Mouse (Mus musculus): ENCODE data around the gene Fam241b. TPM values are rescaled to one million over a fixed set of nuclear protein-coding genes. Genes with fewer than 3 reads are reported as not detected.

Fam241b gene
- total and polyA plus RNA-seq, 3 experiments: 11.2 to 19.0 TPM; not detected in 1

- H3K79me2 ChIP-seq (ENCODE audit: control insufficient read depth, insufficient read depth, low read length, poor library complexity): no peaks in the 10 kb centered on the region
- no peak overlapping the region for H3K9ac ChIP-seq (ENCODE audit: control insufficient read depth, low read depth, low read length, poor library complexity, severe bottlenecking)
- H3K4me3 ChIP-seq (ENCODE audit: control insufficient read depth in 1 of 2, insufficient read depth in 1 of 2, low read depth in 2 of 2, low read length in 2 of 2): no peak overlapping the region
- H3K4me1 ChIP-seq (ENCODE audit: control insufficient read depth in 1 of 2, insufficient read depth in 2 of 2, low read length in 2 of 2): no peaks in the 10 kb centered on the region
- no peak overlapping the region for H3K27ac ChIP-seq (ENCODE audit: control insufficient read depth, low read depth, low read length)
- no peak for DNase-seq (ENCODE audit: low read depth, low spot score)
- no peaks in the 10 kb centered on the region for H3K36me3 ChIP-seq (ENCODE audit: control insufficient read depth in 1 of 2, insufficient read depth in 2 of 2, low read length in 2 of 2)
- H3K9me3 ChIP-seq (replicated peaks; ENCODE audit: insufficient read depth, low read length): no peaks in the 10 kb centered on the region
- TF ChIP-seq ZKSCAN1 (IDR thresholded peaks at IDR 0.05; ENCODE audit: low read depth, low read length) (no peak), ZNF384 (IDR thresholded peaks at IDR 0.05; ENCODE audit: low read depth, low read length) (no peak), SIN3A (IDR thresholded peaks at IDR 0.05; ENCODE audit: low read length) (no peak), GATA1 (IDR thresholded peaks at IDR 0.05; ENCODE audit: low read depth, low read length) (no peak), RCOR1 (IDR thresholded peaks at IDR 0.05; ENCODE audit: low read depth, low read length) (no peak), HCFC1 (IDR thresholded peaks at IDR 0.05; ENCODE audit: low read depth, low read length) (no peak), ELF1 (IDR thresholded peaks at IDR 0.05; ENCODE audit: low read depth, low read length) (no peak), ZMIZ1 (IDR thresholded peaks at IDR 0.05; ENCODE audit: low read depth, low read length) (no peak), BHLHE40 (IDR thresholded peaks at IDR 0.05; ENCODE audit: borderline replicate concordance, low read depth, low read length) (no peak)
- no peaks in the 10 kb centered on the region for H3K27me3 ChIP-seq (ENCODE audit: control insufficient read depth in 1 of 2, insufficient read depth in 2 of 2, low read length in 2 of 2)
These were observed 43.8 kb downstream of the Fam241b start for GRCm38 (mm10) chr10:62099749-62100403.

- H3K79me2 ChIP-seq (ENCODE audit: control insufficient read depth, insufficient read depth, low read length, poor library complexity): no peaks in the 10 kb centered on the region
- no peak overlapping the region for H3K4me3 ChIP-seq (ENCODE audit: control insufficient read depth in 1 of 2, insufficient read depth in 1 of 2, low read depth in 2 of 2, low read length in 2 of 2)
- H3K27me3 ChIP-seq (ENCODE audit: control insufficient read depth in 1 of 2, insufficient read depth in 2 of 2, low read length in 2 of 2): no peaks in the 10 kb centered on the region
- H3K4me1 ChIP-seq (ENCODE audit: control insufficient read depth in 1 of 2, insufficient read depth in 2 of 2, low read length in 2 of 2): no peaks in the 10 kb centered on the region
- H3K9ac ChIP-seq (ENCODE audit: control insufficient read depth, low read depth, low read length, poor library complexity, severe bottlenecking): no peak overlapping the region
- H3K36me3 ChIP-seq (ENCODE audit: control insufficient read depth in 1 of 2, insufficient read depth in 2 of 2, low read length in 2 of 2): no peaks in the 10 kb centered on the region
- H3K9me3 ChIP-seq (replicated peaks; ENCODE audit: insufficient read depth, low read length): no peaks in the 10 kb centered on the region
- DNase-seq (ENCODE audit: low read depth, low spot score): no peak
- H3K27ac ChIP-seq (ENCODE audit: control insufficient read depth, low read depth, low read length): no peak overlapping the region
- TF ChIP-seq RAD21 (IDR thresholded peaks at IDR 0.05; ENCODE audit: low read depth, low read length) (no peak), MAZ (IDR thresholded peaks at IDR 0.05; ENCODE audit: low read depth, low read length) (no peak), USF1 (IDR thresholded peaks at IDR 0.05; ENCODE audit: low read depth, low read length) (no peak), HCFC1 (IDR thresholded peaks at IDR 0.05; ENCODE audit: low read depth, low read length) (no peak), SIN3A (IDR thresholded peaks at IDR 0.05; ENCODE audit: low read length) (no peak), CHD1 (IDR thresholded peaks at IDR 0.05; ENCODE audit: low read depth, low read length) (no peak), POLR2AphosphoS5 (IDR thresholded peaks at IDR 0.05; ENCODE audit: borderline replicate concordance, low read depth, low read length) (no peak), ZKSCAN1 (IDR thresholded peaks at IDR 0.05; ENCODE audit: low read depth, low read length) (no peak), GABPA (IDR thresholded peaks at IDR 0.05; ENCODE audit: low read depth, low read length) (no peak), MYB (IDR thresholded peaks at IDR 0.05; ENCODE audit: low read depth, low read length) (no peak), ETS1 (IDR thresholded peaks at IDR 0.05; ENCODE audit: low read depth, low read length) (no peak), E2F4 (IDR thresholded peaks at IDR 0.05; ENCODE audit: borderline replicate concordance, low read depth, low read length) (no peak), USF2 (IDR thresholded peaks at IDR 0.05; ENCODE audit: borderline replicate concordance in 1 of 2, insufficient read depth in 1 of 2, low read depth in 1 of 2, low read length in 2 of 2) (no peak), TBP (IDR thresholded peaks at IDR 0.05; ENCODE audit: low read depth, low read length) (no peak)
These were observed 49.3 kb downstream of the Fam241b start for GRCm38 (mm10) chr10:62094401-62094800.
